Mouse (Mus musculus): ENCODE measurements around the gene Serpine3. TPM values are rescaled to one million over a fixed set of nuclear protein-coding genes. Genes with fewer than 3 reads are reported as not detected.
A peak's percentile ranks its signal among the peaks of the same experiment; 100 is the strongest.
"Not testable (repeated sequence)": the region's sequence is repeated elsewhere in the genome, so short reads cannot be mapped to it uniquely, and the experiment has no call there.

Serpine3 gene
- not detected in 2 replicates for polyA plus RNA-seq (2015; fragmentation: Nextera tagmentation; extraction: Ambion mirVana)

- H3K27me3 ChIP-seq (ENCODE audit: insufficient read depth, low read length) = no peaks in the 10 kb centered on the region
- no peak within 1 kb of the TSS for H3K4me2 ChIP-seq (replicated peaks; ENCODE audit: low read depth, low read length)
- H3K9me3 ChIP-seq (ENCODE audit: low read length) = no peaks in the 10 kb centered on the region
- no peaks in the 10 kb centered on the region for H3K4me1 ChIP-seq (ENCODE audit: insufficient read depth, low read length)
- no peak within 1 kb of the TSS for H3K27ac ChIP-seq (ENCODE audit: low read length)
- no peaks in the 10 kb centered on the region for H3K36me3 ChIP-seq (ENCODE audit: insufficient read depth, low read length)
- no peak within 1 kb of the TSS for H3K4me3 ChIP-seq (ENCODE audit: low read length)
- ATAC-seq (ENCODE audit: low FRiP score, low TSS enrichment) = no peak
- H3K9ac ChIP-seq (replicated peaks; ENCODE audit: low read length) = no peak within 1 kb of the TSS
- 83% methylated on average over 8 of the region's 8 CpGs for WGBS
Measured at GRCm38 (mm10) chr14:62663367-62663766, at the start of gene Serpine3. Gene Serpine3 (plus strand): TSS chr14:62663667.

DNA sequence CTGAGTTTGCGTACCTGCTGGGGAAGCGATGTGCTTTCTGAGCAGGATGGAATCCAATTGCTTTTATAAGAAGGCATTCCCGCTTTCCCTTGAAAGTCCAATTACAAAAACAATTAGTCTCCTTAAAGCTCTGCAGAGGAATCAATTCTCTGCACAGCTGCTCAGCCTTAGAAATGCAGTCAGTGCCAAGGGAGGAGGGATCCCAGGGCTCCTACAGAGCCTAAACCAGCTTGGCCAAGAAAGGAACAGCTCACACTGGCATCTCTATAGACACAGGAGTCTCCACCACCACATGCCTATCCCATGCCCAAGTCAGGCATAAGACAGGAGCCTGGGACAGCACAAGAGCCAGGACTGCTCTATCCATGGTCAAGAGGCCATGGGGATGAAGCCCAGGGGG is 41.1 kb upstream of the Serpine3 start:
- H3K4me3 ChIP-seq (ENCODE audit: low read length) = no peak overlapping the region
- no peak overlapping the region for H3K27ac ChIP-seq (ENCODE audit: low read length)
- no peaks in the 10 kb centered on the region for H3K36me3 ChIP-seq (ENCODE audit: insufficient read depth, low read length)
- no peaks in the 10 kb centered on the region for H3K9me3 ChIP-seq (ENCODE audit: low read length)
- no peak overlapping the region for H3K9ac ChIP-seq (replicated peaks; ENCODE audit: low read length)
- H3K27me3 ChIP-seq (ENCODE audit: insufficient read depth, low read length) = no peaks in the 10 kb centered on the region
- ATAC-seq (ENCODE audit: low FRiP score, low TSS enrichment) = no peak
- WGBS = 78% methylated on average over 3 of the region's 3 CpGs
- H3K4me1 ChIP-seq (ENCODE audit: insufficient read depth, low read length) = no peaks in the 10 kb centered on the region
- no peak overlapping the region for H3K4me2 ChIP-seq (replicated peaks; ENCODE audit: low read depth, low read length)

DNA sequence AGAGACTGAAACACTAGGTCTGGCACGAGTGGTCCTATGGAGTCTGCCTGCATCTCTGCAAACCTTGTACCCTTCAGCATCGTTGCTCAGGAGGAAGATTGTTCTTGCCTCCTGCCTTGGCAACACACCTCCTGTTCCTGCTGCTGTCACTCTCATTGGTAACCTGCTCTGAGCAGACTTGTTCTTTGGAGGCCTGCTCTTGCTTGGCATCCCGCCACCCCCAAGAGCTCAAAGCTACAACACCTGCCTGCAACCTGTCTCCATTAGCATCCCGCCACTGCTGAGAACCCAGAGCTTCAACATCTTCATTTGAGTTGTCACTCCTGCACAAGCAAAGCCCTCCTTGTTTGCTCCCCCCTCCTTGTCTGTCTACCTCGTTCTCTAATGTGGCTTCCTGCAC is 35.5 kb upstream of the Serpine3 start:
- no peaks in the 10 kb centered on the region for H3K9me3 ChIP-seq (ENCODE audit: low read length)

GRCm38 (mm10) chr14:62637436-62638344 is 25.8 kb upstream of the Serpine3 start:
- H3K4me1 ChIP-seq (ENCODE audit: insufficient read depth, low read length) = peaks cover 7% of the 10 kb centered on the region
- WGBS = 16% methylated on average over 9 of the region's 9 CpGs
- ATAC-seq (ENCODE audit: low FRiP score, low TSS enrichment) = no peak
- no peak overlapping the region for H3K27ac ChIP-seq (ENCODE audit: low read length)
- peak overlapping the region; percentile 35; the same call in 1 of the 2 replicates for H3K9ac ChIP-seq (replicated peaks; ENCODE audit: low read length)
- H3K27me3 ChIP-seq (ENCODE audit: insufficient read depth, low read length) = no peaks in the 10 kb centered on the region
- H3K4me3 ChIP-seq (ENCODE audit: low read length) = no peak overlapping the region
- no peaks in the 10 kb centered on the region for H3K9me3 ChIP-seq (ENCODE audit: low read length)
- H3K4me2 ChIP-seq (replicated peaks; ENCODE audit: low read depth, low read length) = no peak overlapping the region
- H3K36me3 ChIP-seq (ENCODE audit: insufficient read depth, low read length) = no peaks in the 10 kb centered on the region

More for the DNA sequence above, 35.5 kb upstream of the Serpine3 start:
- no peak overlapping the region for H3K27ac ChIP-seq (ENCODE audit: low read length)
- H3K4me2 ChIP-seq (replicated peaks; ENCODE audit: low read depth, low read length) = no peak overlapping the region
- 89% methylated on average over 5 of the region's 5 CpGs for WGBS
- no peaks in the 10 kb centered on the region for H3K27me3 ChIP-seq (ENCODE audit: insufficient read depth, low read length)
- ATAC-seq (ENCODE audit: low FRiP score, low TSS enrichment) = no peak
- H3K9ac ChIP-seq (replicated peaks; ENCODE audit: low read length) = no peak overlapping the region
- no peaks in the 10 kb centered on the region for H3K4me1 ChIP-seq (ENCODE audit: insufficient read depth, low read length)
- H3K36me3 ChIP-seq (ENCODE audit: insufficient read depth, low read length) = no peaks in the 10 kb centered on the region
- no peak overlapping the region for H3K4me3 ChIP-seq (ENCODE audit: low read length)

GRCm38 (mm10) chr14:62638345-62638702 is 25.1 kb upstream of the Serpine3 start:
- Histone ChIP-seq H3K4me2 (replicated peaks; ENCODE audit: low read depth, low read length) (no peak overlapping the region), H3K4me1 (ENCODE audit: insufficient read depth, low read length) (peaks cover 7% of the 10 kb centered on the region), H3K27me3 (ENCODE audit: insufficient read depth, low read length) (no peaks in the 10 kb centered on the region), H3K9ac (replicated peaks; ENCODE audit: low read length) (peak overlapping the region; percentile 35; the same call in 1 of the 2 replicates), H3K36me3 (ENCODE audit: insufficient read depth, low read length) (no peaks in the 10 kb centered on the region), H3K4me3 (ENCODE audit: low read length) (no peak overlapping the region), H3K27ac (ENCODE audit: low read length) (no peak overlapping the region), H3K9me3 (ENCODE audit: low read length) (no peaks in the 10 kb centered on the region)
- WGBS = 37% methylated on average over 6 of the region's 6 CpGs
- ATAC-seq (ENCODE audit: low FRiP score, low TSS enrichment) = no peak

DNA sequence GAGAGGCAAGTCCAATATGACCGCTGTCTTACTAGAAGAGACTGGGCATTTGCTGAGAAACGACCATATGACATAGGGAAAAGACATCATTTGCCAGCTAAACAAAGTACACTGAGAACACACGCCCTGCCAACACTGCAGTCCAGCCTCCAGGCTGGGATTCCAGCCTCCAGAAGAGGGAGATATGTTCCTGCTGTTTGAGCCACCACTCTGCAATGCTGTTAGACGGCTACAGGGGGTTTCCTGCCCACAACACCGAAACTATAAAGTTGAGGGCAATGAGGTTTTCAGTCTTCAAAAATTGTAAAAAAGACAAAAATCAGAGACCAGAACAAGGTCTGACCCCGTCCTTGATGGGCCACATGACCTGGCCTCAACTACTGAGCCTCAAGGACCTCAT is 24.4 kb upstream of the Serpine3 start:
- Histone ChIP-seq H3K4me3 (ENCODE audit: low read length) (no peak overlapping the region), H3K36me3 (ENCODE audit: insufficient read depth, low read length) (no peaks in the 10 kb centered on the region), H3K4me2 (replicated peaks; ENCODE audit: low read depth, low read length) (no peak overlapping the region), H3K27me3 (ENCODE audit: insufficient read depth, low read length) (no peaks in the 10 kb centered on the region), H3K27ac (ENCODE audit: low read length) (no peak overlapping the region), H3K4me1 (ENCODE audit: insufficient read depth, low read length) (peaks cover 7% of the 10 kb centered on the region), H3K9ac (replicated peaks; ENCODE audit: low read length) (no peak overlapping the region), H3K9me3 (ENCODE audit: low read length) (no peaks in the 10 kb centered on the region)
- 66% methylated on average over 6 of the region's 6 CpGs for WGBS
- ATAC-seq (ENCODE audit: low FRiP score, low TSS enrichment) = no peak

GRCm38 (mm10) chr14:62639551-62639950 is 23.9 kb upstream of the Serpine3 start:
- no peaks in the 10 kb centered on the region for H3K27me3 ChIP-seq (ENCODE audit: insufficient read depth, low read length)
- no peaks in the 10 kb centered on the region for H3K36me3 ChIP-seq (ENCODE audit: insufficient read depth, low read length)
- H3K4me2 ChIP-seq (replicated peaks; ENCODE audit: low read depth, low read length) = no peak overlapping the region
- H3K4me1 ChIP-seq (ENCODE audit: insufficient read depth, low read length) = peaks cover 7% of the 10 kb centered on the region
- H3K4me3 ChIP-seq (ENCODE audit: low read length) = no peak overlapping the region
- no peak overlapping the region for H3K9ac ChIP-seq (replicated peaks; ENCODE audit: low read length)
- WGBS = 85% methylated on average over 5 of the region's 5 CpGs
- H3K27ac ChIP-seq (ENCODE audit: low read length) = no peak overlapping the region
- H3K9me3 ChIP-seq (ENCODE audit: low read length) = no peaks in the 10 kb centered on the region
- no peak for ATAC-seq (ENCODE audit: low FRiP score, low TSS enrichment)

DNA sequence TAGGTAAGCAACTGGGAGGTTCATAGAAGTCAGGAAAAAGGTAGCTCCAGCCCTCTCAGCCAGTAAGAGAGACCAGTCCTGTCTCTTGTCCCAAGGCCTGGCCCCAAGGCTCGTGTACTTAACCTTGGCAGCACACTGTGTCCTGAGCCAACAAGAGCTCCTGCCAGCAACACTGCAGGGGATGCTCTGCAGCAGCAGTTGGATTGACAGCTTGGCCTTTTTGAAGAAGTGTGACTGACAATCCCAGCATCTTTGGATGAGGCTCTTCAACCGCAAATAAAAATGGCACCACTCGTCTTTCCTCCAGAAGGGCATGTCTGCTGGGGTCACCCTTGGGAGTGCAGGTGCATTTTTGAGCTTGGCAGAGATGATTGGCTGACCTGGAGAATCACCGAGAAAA is 23.1 kb upstream of the Serpine3 start:
- Histone ChIP-seq H3K4me3 (ENCODE audit: low read length) (no peak overlapping the region), H3K27ac (ENCODE audit: low read length) (no peak overlapping the region)

GRCm38 (mm10) chr14:62642368-62642767 is 21.1 kb upstream of the Serpine3 start:
- H3K36me3 ChIP-seq (ENCODE audit: insufficient read depth, low read length); ATAC-seq (ENCODE audit: low FRiP score, low TSS enrichment); H3K27me3 ChIP-seq (ENCODE audit: insufficient read depth, low read length); H3K4me2 ChIP-seq (replicated peaks; ENCODE audit: low read depth, low read length); H3K4me3 ChIP-seq (ENCODE audit: low read length); H3K27ac ChIP-seq (ENCODE audit: low read length); H3K4me1 ChIP-seq (ENCODE audit: insufficient read depth, low read length); H3K9me3 ChIP-seq (ENCODE audit: low read length); H3K9ac ChIP-seq (replicated peaks; ENCODE audit: low read length): not testable (repeated sequence)
- WGBS = 62% methylated on average over 6 of the region's 7 CpGs

More for the DNA sequence above, 23.1 kb upstream of the Serpine3 start:
- WGBS = 76% methylated on average over 4 of the region's 4 CpGs
- H3K9ac ChIP-seq (replicated peaks; ENCODE audit: low read length) = no peak overlapping the region
- H3K4me1 ChIP-seq (ENCODE audit: insufficient read depth, low read length) = peaks cover 7% of the 10 kb centered on the region
- H3K27me3 ChIP-seq (ENCODE audit: insufficient read depth, low read length) = no peaks in the 10 kb centered on the region
- no peak overlapping the region for H3K4me2 ChIP-seq (replicated peaks; ENCODE audit: low read depth, low read length)
- ATAC-seq (ENCODE audit: low FRiP score, low TSS enrichment) = no peak
- no peaks in the 10 kb centered on the region for H3K36me3 ChIP-seq (ENCODE audit: insufficient read depth, low read length)
- H3K9me3 ChIP-seq (ENCODE audit: low read length) = no peaks in the 10 kb centered on the region

DNA sequence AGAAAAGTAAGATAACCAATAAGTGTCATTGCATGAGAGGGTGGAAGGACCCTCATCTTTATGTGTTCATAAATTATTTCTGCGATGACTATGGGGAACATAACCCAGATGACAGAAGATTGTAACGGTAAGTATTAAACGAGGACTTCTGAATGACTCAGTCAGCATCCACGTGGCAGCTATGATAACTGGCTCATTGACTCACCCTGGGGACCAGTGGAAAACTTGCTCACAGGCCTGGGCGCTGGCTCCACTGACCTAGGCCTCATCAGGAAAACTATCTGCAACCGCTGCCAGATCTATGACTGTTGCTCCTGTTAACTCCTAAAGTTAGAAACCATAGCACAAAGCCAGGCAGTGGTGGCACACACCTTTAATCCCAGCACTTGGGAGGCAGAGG is 15.1 kb upstream of the Serpine3 start:
- no peak overlapping the region for H3K4me2 ChIP-seq (replicated peaks; ENCODE audit: low read depth, low read length)
- no peak overlapping the region for H3K27ac ChIP-seq (ENCODE audit: low read length)
- WGBS = 86% methylated on average over 6 of the region's 6 CpGs
- H3K36me3 ChIP-seq (ENCODE audit: insufficient read depth, low read length) = no peaks in the 10 kb centered on the region
- H3K27me3 ChIP-seq (ENCODE audit: insufficient read depth, low read length) = no peaks in the 10 kb centered on the region
- H3K9ac ChIP-seq (replicated peaks; ENCODE audit: low read length) = no peak overlapping the region
- no peak overlapping the region for H3K4me3 ChIP-seq (ENCODE audit: low read length)
- no peaks in the 10 kb centered on the region for H3K4me1 ChIP-seq (ENCODE audit: insufficient read depth, low read length)
- ATAC-seq (ENCODE audit: low FRiP score, low TSS enrichment) = no peak
- 0 out of 2 replicates have a peak, but pooled peaks cover 6% of the 10 kb centered on the region for H3K9me3 ChIP-seq (ENCODE audit: low read length)

Measured in kidney, embryonic 16.5 days (tissue).